Comparison of ENCODE assay signal across 17 mouse cellular contexts in the genomic region with DNA sequence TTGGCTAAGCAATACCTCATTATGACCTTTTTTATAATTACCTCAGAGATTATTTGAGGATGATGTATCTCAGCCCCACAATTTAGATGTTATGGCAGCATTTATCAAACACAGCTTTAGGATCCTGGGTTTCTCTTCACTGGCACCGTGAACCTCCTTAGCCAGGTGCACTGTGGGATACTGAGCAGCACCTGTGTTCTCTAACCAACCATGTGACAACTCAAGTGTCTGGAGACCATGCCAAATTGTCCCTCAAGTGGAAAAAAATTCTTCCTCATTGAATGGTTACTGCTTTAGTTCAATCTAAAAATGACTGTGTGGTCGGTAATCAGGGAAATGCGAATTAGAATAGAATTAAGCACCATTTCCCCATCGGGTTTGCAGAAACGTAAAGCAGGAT.
"Had no signal": no experiment of that assay in that cellular context is flagged by ENCODE, and none has a peak within 500 bp of the region (broad histone marks: within the 10 kb centered on the region; RNA-seq: fewer than 3 reads in every experiment).

No protein-coding gene starts in this region.

- ATAC-seq: hindbrain, postnatal 0 days; intestine, embryonic 16.5 days; liver, embryonic 12.5 days had no signal

- DNase-seq: gastrocnemius, postnatal 14 days; gastrocnemius, postnatal 36 days; heart, adult 11 months; heart, adult 2 months; heart, postnatal 14 days; heart, postnatal 36 days; kidney, adult 11 months; kidney, adult 2 months; kidney, adult 9 months; kidney, postnatal 14 days; kidney, postnatal 36 days; layer of hippocampus, adult 9-11 months; layer of hippocampus, postnatal 36 days; left cerebral cortex, postnatal 4 days had no signal
